11 mouse cellular contexts compared by ENCODE assay signal in the genomic region with DNA sequence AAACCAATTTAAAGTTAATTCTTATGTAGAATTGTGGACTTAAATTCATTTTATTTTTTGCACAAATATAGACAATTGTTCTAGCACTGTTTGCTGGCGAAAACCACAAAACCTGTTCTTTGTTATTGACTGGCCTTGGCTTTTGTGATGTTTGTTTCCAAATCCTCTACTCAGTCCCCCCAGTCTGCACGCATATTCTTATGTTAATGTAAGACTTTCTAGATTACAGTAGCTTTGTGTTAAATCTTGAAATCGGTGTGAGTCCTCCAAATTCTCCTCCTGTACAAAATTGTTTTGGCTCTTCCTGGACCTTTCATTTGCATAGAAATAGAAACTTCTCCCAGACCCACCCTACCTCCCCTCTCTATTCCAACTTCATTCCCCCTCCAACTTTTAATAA.
"Had no signal": no experiment of that assay in that cellular context is flagged by ENCODE, and none has a peak within 500 bp of the region (broad histone marks: within the 10 kb centered on the region; RNA-seq: fewer than 3 reads in every experiment).

No protein-coding gene starts in this region.

- DNase-seq: midbrain, embryonic 14.5 days; right cerebral cortex, postnatal 14 days had no signal

- H3K4me2 ChIP-seq: lung, embryonic 15.5 days; midbrain, embryonic 12.5 days; neural tube, embryonic 12.5 days; stomach, embryonic 15.5 days had no signal

- H3K27ac ChIP-seq: lung, embryonic 15.5 days; macrophage; midbrain, embryonic 12.5 days; neural tube, embryonic 12.5 days; stomach, embryonic 15.5 days; stomach, postnatal 0 days had no signal

- H3K4me1 ChIP-seq: lung, embryonic 15.5 days; megakaryocyte, embryonic 14.5 days; midbrain, embryonic 12.5 days; neural tube, embryonic 12.5 days; stomach, embryonic 15.5 days had no signal

- H3K36me3 ChIP-seq: lung, embryonic 15.5 days; midbrain, embryonic 12.5 days; neural tube, embryonic 12.5 days; stomach, embryonic 15.5 days had no signal

- ATAC-seq: liver, postnatal 0 days; midbrain, embryonic 16.5 days had no signal

- H3K27me3 ChIP-seq: lung, embryonic 15.5 days; megakaryocyte, embryonic 14.5 days; midbrain, embryonic 12.5 days; neural tube, embryonic 12.5 days; stomach, embryonic 15.5 days had no signal

- H3K4me3 ChIP-seq: lung, embryonic 15.5 days; megakaryocyte, embryonic 14.5 days; midbrain, embryonic 12.5 days; neural tube, embryonic 12.5 days; stomach, embryonic 15.5 days had no signal

- H3K9ac ChIP-seq: liver, postnatal 0 days; lung, embryonic 15.5 days; midbrain, embryonic 12.5 days; neural tube, embryonic 12.5 days; stomach, embryonic 15.5 days had no signal

- H3K9me3 ChIP-seq: lung, embryonic 15.5 days; midbrain, embryonic 12.5 days; neural tube, embryonic 12.5 days; stomach, embryonic 15.5 days had no signal
